Mouse (Mus musculus): ENCODE data around the gene Tcf21.

Tcf21 gene

DNA sequence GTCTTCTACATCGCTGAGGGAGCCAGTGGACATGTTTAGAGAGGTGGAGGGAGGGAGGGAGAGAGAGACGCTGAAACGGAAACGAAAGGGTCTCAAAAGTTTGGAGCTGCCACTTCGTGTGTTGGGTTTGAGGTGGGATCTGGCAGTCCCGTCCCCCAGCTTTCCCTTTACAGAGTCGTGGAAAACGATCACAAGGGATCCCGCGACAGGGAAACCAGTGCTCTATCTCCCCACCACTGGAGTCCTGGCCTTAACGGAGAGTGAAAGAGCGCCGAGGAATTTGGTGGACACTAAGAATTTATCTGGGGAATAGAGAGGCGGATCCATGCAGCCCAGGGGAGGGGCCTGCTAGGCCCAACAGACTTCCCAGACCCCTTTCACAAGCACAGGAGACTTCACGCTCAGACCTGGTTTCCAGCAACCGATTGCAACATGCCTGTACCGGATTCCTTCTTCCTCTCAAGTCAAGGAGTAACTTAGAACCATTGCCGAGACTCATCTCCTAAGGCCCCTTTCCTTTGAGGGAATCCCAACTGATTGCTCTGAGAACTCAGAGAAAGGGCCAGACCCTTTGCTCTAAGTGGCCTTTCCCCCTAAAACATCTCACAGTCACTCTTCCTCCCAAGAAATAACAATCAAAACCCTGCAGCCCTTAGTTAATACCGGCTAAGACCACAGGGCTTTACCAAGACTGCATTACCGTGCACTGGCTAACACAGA, at the start of gene Tcf21:
Gene Tcf21, minus strand, starts transcription at position 304 of the 720 bp plus-strand sequence.
- peak; percentile 23 for DNase-seq (ENCODE audit: low read depth, low spot score)

DNA sequence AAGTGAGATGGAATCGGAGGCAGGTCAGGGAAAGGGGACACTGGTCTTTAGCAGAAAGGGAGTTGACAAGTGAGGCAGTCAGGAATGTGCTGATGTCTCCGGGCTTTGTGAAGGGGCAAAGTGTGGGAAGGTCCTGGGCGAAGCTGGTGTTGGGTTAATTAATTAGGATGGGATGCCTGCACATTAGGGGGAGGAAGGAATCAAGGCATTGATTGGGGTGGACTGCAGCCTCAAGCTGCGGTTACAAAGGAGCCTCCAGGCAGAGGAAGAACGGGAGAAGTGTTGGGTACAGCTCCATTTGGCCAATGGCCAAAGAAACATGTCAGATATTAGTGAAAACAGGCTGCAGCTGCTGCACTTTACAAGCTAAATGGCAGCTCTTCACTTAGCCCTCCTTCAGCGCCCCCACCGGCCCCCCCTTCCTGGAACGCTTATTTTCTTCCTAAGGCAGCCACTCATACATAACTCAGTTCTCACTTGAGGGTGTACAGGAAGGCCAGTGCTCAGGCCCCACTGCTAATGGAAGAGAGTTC, 48.5 kb upstream of the Tcf21 start:
- DNase-seq (ENCODE audit: low read depth, low spot score): no peak

DNA sequence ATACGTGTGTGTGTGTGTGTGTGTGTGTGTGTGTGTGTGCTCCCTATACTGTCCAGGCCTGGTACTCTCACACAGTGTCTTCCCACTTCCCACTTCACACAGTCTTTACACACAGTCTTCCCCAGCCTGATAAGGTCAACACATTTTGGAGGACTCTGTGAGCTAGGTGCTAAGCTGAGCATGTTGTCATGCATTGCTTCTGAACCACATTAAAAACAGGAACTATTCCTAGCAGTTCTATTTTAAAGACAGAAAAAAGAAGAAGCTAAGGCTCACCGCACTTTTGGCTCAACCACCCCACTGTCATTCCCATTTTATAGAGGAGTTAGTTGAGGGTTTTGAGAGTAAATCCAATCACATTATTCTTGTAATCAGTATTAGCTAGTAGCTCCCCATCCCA, 47.2 kb upstream of the Tcf21 start:
- no peak for DNase-seq (ENCODE audit: low read depth, low spot score)

DNA sequence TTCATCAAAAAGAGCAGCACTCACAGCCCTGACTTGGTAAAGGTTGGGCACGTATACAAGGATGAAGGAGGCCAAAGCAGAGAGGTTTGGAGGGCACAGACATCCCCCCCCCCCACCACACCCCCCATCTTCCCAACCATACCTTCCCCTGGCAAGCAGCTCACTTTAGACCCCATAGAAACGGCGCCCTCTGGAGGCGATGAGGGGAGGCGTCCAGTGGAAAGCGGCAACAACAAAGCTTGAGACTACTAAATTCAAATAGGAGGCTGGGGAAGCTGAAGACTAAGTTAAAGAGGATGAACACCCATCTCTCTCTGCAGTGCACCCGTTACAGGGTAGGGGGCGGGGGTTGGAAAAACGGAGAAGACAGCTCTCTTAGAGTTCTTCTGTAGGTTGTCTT, 38.1 kb upstream of the Tcf21 start:
- peak; percentile 60 for DNase-seq (ENCODE audit: low read depth, low spot score)

DNA sequence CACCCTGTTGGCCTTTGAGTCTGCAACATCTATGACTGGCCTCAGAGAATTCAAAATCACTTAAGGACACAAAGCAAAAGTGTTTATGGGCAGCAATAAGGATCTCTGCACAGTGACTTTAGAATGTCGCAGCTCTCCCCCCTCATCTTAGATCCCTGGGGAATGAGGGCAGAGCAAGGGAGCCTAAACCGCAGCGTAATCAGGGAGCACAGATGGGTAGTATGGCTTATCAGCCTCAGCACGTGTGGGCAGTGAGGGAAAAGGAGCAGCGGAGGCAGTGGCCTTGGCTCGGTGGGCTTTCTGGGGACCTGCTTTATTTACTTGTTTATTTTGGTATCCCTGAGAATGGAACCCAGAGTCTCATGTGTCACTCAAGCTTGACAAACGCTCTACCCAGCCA, 34.4 kb upstream of the Tcf21 start:
- DNase-seq (ENCODE audit: low read depth, low spot score): no peak

DNA sequence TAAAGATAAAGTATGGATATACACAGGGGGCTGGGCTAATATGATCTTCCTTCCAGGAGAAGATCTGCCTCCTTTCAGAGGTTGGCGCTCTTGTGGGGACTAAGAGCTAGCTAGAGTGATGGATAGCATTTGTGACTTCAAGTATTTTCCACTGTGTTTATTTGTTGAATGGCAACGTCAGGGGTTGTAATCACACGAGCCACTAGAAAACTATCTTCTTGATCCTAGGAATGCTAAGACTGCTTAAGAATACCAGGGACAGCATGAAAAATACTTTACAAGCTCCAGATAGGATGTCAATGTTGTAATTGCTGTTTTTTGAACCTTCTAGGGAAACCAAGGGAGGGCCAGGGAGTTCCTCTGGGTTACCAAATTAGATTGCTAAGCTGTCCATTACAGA, 25.4 kb upstream of the Tcf21 start:
- DNase-seq (ENCODE audit: low read depth, low spot score): no peak

DNA sequence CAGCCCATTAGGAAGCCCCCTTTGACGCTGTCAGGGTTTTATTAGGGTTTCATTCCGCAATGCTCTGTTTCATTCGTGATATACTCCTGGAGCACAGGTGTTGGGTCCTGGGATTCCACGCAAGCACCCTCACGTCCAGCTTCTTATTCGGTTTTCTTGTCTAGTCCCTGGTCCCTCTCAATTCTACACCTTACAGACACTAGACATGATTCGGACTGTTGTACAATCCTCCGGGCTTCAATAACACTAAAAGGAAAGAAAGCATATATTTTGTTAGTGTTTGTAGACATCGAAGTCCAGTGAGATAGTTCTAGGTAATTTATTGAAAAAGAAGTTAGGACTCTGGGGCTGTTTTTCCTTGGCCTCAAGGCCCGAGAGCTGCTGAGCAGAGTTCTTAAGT, 24.8 kb upstream of the Tcf21 start:
- no peak for DNase-seq (ENCODE audit: low read depth, low spot score)

DNA sequence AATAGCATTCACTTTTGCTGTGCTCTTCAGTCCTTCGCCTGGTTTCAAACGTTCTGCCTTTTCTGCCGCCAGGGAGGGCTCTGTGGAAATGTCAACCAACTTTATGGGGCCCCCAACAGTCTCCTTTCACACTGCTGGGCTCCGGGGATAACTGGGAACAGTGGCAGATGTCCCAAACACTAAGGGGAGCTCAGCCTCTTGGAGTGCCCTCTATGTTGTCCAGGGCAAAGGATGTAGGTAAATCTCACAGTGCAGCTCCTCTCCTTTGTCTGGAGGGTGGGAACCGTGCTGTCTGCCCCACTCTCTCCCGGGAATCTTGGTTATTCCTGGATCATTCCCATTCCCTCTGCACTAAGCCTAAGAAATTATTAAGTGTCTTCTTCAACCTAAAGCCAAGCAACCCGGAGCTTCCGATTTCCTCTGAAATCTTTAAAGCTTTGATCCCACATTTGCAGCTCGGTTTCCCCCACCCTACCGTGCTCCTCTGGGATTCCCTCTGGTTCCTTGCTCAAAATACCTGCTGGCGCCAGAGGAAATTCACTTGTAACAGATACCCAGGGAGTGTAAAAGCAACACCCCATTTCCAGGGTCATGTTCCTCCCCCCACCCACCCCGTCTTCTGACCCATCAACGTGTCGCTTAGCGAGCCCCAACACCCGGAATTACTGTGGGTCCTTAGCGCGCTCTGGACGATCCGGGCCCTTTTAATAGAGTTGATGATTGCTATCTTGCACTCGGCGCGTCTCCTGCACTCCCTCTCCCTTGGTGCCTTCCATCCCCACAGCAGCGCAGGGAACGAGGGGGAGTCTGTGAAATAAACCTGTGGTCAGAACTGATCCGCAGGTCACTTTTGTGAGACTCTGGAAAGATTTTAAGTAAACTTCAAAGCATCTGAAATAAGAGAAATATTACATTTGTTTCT, 23.7 kb upstream of the Tcf21 start:
- DNase-seq (ENCODE audit: low read depth, low spot score): no peak

DNA sequence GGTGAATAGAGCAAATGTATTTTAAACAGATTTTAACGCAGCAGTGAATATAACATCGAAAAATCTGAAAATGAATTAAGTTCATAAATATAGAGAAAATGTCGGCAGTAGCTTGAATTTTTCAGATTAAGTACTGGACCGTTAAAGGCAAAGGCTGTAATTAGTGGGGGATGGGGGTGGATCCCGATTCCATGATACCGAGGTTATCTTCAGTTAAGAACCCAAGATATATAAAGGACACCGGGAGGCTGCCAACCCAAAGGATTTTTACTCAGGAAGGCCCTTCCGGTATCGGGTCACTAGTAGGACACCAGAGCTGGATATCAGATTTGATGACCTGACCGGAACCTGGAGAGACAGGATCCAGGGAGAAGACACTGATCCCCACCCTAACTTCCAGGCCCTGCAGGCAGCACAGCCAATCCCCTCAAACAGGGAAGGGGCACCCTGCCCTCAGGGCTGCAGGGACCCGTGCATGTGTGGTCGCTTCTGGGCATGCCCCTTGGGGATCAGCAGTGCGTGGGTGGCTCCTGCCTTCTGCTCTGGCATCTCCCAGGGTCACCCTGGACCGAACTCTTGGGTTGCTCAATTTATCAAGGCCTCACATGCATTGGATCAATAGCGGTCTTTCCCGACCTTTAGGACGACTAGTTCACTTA, 22.9 kb upstream of the Tcf21 start:
- no peak for DNase-seq (ENCODE audit: low read depth, low spot score)

DNA sequence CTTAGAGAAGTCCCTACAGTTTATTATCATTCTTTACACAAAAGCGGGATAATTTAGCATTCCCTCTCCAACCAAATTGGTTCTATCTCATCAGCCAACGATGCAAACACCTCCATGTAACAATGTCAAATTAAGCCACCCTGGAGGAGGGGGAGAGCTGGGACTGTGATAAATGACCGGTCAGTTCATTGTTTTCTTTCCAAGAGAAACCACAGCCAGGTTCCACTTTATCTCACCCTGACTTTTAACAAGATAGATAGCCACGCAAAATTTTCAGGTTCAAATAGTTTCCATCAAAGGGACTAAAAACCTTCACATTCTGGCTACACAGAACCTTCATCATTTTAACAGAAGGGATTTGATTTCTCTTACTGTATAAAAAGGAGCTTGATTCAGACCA, 22.1 kb upstream of the Tcf21 start:
- no peak for DNase-seq (ENCODE audit: low read depth, low spot score)

DNA sequence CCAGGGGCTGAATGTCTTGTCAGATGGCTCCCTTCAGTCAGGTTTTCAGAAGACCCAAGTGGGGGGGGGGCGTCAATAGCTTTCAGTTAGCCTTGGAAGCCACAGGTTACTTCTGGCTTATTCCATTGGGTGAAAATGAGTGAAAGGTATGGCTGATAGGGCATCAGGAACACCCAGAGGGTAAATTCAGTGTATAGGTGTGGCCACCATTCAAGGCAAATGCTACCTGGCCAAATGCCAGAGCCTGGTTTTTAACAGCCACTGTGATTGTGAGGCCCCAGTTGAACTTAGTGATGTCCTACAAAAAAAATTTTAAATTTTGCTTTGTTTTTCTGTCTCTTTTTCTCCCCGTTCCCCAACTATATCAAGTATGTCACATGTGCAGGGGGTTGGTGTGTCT, 6.3 kb upstream of the Tcf21 start:
- DNase-seq (ENCODE audit: low read depth, low spot score): no peak

DNA sequence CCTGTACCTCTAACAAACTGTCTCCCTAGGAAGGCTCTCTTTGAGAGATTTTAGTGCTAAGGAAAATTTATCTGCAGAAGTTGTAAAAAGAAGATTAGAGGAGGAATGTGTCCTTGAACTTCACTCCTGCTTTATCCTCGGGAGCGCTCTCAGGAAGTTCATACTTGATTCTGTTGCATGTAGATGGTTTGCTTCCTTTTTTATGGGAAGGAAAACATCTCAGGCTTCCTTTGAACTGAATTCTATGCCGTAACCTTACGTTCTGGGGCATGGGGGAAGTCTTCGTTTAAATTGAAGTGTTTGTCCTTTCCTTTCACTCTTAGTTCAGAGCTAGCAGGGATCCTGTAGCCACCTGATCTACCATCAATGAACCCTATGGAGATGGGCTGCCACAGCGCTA, 2.9 kb upstream of the Tcf21 start:
- no peak for DNase-seq (ENCODE audit: low read depth, low spot score)

DNA sequence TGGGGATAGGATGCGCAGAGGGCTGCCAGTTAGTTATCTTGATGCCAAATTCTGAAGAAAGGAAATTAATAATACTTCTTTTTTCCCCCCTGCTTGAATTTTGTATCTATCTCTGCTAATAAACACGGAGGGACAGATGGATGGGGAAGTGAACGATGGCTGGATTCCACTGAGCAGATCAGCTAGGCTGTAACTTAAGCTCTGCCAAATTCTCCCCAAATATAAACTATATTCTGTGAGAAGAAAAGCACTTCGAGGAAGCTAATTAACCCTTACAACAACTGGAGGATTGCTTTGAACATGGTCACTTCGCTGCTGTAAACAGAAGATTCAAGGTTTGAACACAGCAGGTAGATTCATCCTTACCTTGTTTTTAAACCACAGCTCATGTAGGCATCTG, 2.5 kb upstream of the Tcf21 start:
- DNase-seq (ENCODE audit: low read depth, low spot score): no peak

DNA sequence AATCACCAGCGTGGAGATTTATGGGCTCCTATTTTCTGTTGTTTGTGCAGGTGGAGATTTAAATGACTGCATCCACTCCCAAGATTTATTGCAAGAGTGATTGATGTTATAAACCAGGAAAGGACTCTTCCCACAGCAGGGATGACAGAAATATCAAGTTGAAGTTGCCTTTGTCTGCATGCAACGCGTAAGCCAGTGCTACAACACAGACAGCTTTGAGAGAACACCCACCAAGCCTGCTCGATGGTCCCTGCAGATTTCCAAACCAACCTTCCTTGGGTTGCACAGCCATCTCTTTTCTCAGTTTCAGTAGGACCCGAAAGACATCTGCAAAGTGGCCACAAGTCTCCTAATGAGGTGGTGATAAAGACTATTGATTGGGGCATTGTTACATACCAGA, 1.7 kb upstream of the Tcf21 start:
- no peak for DNase-seq (ENCODE audit: low read depth, low spot score)

DNA sequence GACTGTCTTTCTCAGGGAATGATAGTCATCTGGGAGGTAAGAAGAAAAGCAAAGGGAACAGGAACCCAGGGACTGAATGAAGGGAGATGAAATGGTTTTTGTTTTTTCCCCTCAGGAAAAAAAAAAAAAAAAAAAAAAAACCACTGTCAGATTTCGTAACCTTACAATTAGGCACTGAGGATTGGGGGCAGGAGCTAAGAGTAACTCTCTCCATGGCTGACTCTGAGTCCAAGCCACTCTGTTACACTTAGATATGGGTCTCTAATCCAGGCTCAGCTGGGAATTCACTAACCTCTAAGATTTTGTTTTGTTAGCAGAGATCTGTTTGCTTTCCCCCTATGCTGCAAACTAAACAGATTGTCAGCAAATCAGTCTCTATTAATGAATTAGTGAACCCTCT, 1.3 kb upstream of the Tcf21 start:
- no peak for DNase-seq (ENCODE audit: low read depth, low spot score)

DNA sequence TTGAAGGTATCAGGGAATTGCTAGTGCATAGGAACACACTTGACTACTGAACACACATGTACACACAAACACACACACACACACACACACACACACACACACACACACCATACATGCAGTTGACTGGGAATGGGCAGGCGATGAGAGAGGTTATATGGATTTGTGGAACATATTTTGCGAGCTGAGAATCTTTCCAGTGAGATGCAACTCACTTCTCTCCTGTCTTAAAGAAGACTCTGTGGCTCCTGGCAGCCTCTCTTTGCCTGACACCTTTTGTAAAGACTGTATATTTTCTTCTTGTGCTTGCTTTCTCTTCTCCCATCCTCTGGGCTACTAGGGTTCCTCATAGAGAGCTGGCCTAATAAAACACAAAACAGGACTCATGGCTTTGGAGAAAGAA, 867 bp upstream of the Tcf21 start:
- no peak for DNase-seq (ENCODE audit: low read depth, low spot score)

DNA sequence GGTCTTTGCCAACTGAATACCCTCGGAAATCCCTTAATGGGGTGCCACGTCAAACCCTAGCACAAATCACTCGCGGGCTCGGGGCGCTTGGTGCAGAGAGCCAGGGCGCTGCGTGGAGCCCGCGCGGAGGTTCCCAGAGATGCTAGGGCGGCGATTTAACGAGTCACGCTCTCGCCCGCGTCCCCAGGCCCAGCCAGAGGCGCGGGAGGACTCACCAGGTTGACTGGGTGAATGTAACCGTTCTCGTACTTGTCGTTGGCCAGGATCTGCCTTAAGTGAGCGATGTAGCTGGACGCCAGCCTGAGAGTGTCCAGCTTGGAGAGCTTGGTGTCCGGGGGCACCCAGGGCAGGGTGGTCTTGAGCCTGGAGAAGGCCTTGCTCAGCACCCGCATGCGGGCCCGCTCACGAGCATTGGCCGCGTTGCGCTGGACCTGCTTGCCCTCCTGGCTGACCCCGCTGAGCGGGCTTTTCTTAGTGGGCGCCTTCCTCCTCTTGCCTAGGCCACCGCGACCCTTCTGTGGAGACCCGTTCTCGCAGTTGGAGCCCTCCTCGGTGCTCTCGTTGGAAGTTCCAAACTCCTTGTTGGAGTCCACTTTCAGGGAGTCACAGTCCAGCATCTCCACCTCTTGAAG, 619 bp downstream of the Tcf21 start:
- peak; percentile 58 for DNase-seq (ENCODE audit: low read depth, low spot score)

DNA sequence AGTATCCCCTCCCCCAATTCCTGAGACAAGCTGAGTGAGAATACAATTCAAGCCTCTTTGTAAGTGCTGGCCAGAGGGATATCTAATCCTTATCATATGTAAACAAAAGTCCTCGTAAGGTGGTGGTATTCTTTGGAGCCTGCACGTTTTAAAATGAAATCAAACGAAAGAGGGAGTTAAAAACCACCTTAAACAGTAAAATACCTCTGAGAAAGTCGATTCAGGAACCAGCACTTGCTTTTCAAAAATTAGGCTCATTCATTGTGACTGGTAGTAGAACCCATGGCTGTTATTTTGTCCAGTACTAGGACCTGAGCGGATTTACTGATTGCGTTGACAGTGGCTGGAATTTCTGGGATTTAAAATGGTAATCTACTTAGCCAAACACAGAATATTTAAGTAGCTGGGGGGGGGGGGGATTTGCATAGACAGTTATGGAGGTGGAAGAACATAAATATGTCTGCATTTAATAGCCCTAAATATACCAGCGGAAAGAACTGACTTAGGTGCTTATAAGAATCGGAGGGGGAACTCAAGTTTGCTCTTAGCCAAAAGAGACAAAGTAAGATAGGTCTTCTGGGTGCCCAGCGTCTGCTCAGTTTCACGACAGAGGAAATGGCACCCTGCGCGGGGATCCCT, 1.3 kb downstream of the Tcf21 start:
- no peak for DNase-seq (ENCODE audit: low read depth, low spot score)

DNA sequence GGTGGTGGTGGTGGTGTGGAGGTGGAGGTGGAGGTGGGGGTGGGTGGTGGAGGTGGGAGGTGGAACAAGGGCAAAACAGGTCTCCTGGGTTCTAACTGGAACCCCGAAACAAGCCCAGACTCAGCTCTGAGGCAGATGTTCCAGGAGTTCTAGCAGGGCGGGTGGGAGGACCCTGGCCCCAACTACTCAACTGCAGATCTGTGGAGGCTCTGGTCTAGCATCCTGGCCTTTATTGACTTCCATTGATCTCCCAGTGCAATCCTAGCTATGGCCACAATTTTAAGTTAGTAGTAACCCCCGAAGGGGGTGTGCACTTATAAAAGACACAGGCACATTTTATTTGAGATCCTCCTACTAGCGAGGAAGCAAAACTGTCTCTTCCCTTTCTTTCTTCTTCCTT, 2.0 kb downstream of the Tcf21 start:
- DNase-seq (ENCODE audit: low read depth, low spot score): no peak

DNA sequence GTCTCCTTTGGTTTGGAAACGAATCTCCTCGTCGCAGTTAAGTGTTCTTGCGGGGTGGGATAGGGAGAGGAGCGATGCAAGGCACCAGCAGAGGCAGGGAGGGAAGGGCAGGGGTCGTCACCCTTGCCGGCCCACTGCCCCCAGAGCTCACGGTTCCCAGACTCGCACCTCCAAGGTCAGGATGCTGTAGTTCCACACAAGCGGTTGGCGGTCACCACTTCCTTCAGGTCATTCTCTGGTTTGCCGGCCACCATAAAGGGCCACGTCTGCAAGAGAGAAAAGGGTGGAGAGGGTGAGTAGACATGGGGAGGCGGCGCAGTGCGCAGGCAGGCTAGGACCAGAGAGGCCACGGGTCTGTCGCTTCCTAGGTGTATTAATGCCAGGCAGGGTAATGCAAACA, 2.4 kb downstream of the Tcf21 start:
- DNase-seq (ENCODE audit: low read depth, low spot score): no peak

DNA sequence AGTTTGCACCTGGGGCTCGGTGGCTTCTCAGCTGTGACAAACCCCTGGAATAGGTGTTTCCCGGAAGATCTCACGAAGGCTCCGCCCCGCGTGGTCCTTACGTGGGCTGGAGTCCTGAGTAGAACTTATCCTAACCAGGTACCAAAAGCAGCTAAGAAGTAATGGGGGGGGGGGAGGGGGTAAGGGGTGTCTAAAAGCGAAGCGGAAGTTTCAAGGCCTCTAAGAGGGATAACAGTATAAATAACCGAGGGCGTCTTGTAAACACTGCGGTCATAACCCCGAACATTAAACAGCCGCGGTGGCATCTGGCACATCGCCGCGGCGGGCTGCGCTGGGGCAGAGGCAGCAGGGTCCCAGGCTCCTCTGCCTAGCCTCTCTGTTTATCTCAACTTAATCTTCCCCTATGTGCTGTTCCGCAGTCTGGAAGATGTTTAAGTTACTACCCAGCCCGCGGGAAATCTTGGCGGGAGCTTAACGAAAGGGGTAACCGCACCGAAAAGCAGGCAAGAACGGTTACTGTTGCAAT, 3.7 kb downstream of the Tcf21 start:
- DNase-seq (ENCODE audit: low read depth, low spot score): peak; percentile 24

Measured in ZHBTc4 (cell line).